Mouse (Mus musculus): ENCODE measurements around the gene Morn3.

DNA sequence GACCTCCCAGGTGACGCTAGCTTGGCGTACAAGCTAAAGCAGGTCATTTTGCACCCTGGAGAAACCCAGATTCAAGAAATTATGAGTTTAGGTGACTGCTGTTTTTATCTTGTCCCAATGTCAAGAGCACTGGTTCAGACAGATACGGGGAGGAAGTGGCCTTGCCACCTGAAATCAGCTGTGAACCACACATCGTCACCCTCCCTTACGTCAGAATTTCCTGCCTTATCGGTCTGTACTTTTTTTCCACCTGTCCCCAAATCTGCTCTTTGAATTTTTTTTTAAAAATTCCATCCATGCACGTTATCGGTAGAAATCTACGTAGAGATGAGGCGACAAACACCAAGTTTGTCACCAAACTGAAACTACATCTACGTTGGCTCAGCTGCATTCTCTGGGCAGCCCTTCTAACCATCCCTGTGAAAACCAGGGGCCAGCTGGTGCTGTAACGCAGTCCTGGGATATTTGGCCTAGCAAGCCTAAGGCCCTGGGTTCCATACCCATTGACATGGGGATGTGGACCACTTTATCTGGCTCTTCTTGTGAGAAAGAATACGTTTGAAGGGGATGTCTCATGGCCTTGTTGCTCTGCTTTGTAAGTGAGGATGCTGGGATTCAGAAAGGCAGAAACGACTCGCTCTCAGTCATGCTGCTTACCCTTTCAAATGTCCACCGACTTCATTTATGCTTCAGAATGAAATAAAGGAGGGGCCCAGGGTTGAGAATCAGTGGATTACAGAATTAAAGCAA, 56.2 kb downstream of the Morn3 start:
- TF ChIP-seq GATA1 (IDR thresholded peaks at IDR 0.05; ENCODE audit: low read length) (no peak), TAL1 (IDR thresholded peaks at IDR 0.05; ENCODE audit: low read length) (no peak)

All from erythroblast, embryonic 14.5 days (primary cell).